Mouse (Mus musculus) MEL (cell line): ENCODE results near the gene Epha2.

ENCODE experiments used
- CTCF ChIP-seq, 3 experiments: IDR thresholded peaks in 2 of 3; conservative IDR thresholded peaks in 1 of 3; 2 replicates each; pipeline ENCODE4 v1.5.1; 2011 to 2012; ENCODE audit warnings: low read length in 3 of 3, low read depth in 2 of 3, mild to moderate bottlenecking in 2 of 3, improper control_type of control experiment in 1 of 3, inconsistent platforms in 1 of 3, mixed read lengths in 1 of 3, moderate library complexity in 1 of 3; ENCODE audit not compliant: control insufficient read depth in 1 of 3, insufficient read depth in 1 of 3, poor library complexity in 1 of 3, severe bottlenecking in 1 of 3
- ETS1 ChIP-seq: IDR thresholded peaks from 2 replicates; pipeline ENCODE4 v1.6.1; 2012; ENCODE audit warnings: low read depth, mild to moderate bottlenecking, inconsistent platforms, low read length, improper control_type of control experiment, moderate library complexity
- GATA1 ChIP-seq: IDR thresholded peaks from 2 replicates; pipeline ENCODE4 v1.6.1; 2011; ENCODE audit warnings: low read depth, low read length, improper control_type of control experiment
- KAT2A ChIP-seq: conservative IDR thresholded peaks from 2 replicates; pipeline ENCODE4 v1.6.1; 2012; ENCODE audit warnings: low read depth, low read length, improper control_type of control experiment, inconsistent platforms
- MAFK ChIP-seq: IDR thresholded peaks from 2 replicates; pipeline ENCODE4 v1.6.1; 2011; ENCODE audit warnings: low read depth, mild to moderate bottlenecking, low read length, improper control_type of control experiment, borderline replicate concordance
- NELFE ChIP-seq: IDR thresholded peaks from 2 replicates; pipeline ENCODE4 v1.6.1; 2011; ENCODE audit warnings: low read depth, low read length, improper control_type of control experiment
- POLR2A ChIP-seq, 2 experiments: IDR thresholded peaks; 2 replicates each; pipeline ENCODE4 v1.6.1; 2011 to 2012; ENCODE audit warnings: low read length in 2 of 2, mild to moderate bottlenecking in 2 of 2, control low read depth in 1 of 2, improper control_type of control experiment in 1 of 2, low read depth in 1 of 2, moderate library complexity in 1 of 2; ENCODE audit not compliant: control insufficient read depth in 1 of 2, insufficient read depth in 1 of 2, poor library complexity in 1 of 2
- POLR2AphosphoS5 ChIP-seq: IDR thresholded peaks from 2 replicates; pipeline ENCODE4 v1.6.1; 2012; ENCODE audit warnings: low read depth, borderline replicate concordance, mild to moderate bottlenecking, inconsistent platforms, low read length, moderate library complexity, mixed read lengths

DNA sequence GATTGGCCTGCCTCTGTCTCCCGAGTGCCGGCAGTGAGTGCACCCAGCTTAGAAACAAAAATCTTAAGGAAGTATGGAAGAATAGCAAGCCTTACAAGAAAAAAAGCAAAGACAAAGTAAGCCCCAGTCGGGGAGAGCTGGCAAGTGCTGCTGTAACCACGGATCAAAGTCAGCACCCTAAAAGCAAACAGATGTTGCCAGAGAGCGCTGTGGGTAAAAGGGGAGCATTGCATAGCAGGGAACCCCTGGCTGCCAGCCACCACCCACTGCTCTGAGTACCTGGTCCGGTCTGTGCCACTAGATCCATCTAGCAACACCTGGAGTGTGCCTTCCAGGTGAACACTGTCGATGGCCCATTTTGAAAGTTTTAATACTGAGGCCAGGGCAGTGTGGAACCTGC, 31.2 kb downstream of the Epha2 start:
- TF ChIP-seq MAFK, result no peak
- no peak for TF ChIP-seq ETS1
- no peak for TF ChIP-seq NELFE
- TF ChIP-seq POLR2A (IDR thresholded peaks at IDR 0.05; ENCODE audit: control insufficient read depth in 1 of 2, insufficient read depth in 1 of 2, low read depth in 1 of 2, low read length in 2 of 2, poor library complexity in 1 of 2), result no peak
- no peak for TF ChIP-seq KAT2A
- TF ChIP-seq GATA1, result no peak
- no peak for TF ChIP-seq CTCF (IDR thresholded peaks at IDR 0.05 in 2 of 3, conservative IDR thresholded peaks at IDR 0.05 in 1 of 3; ENCODE audit: control insufficient read depth in 1 of 3, insufficient read depth in 1 of 3, low read depth in 2 of 3, low read length in 3 of 3, poor library complexity in 1 of 3, severe bottlenecking in 1 of 3)
- no peak for TF ChIP-seq POLR2AphosphoS5
